Mouse (Mus musculus) monocyte, adult 5-6 weeks (primary cell): ENCODE data around the gene Slx4. TPM values are rescaled to one million over a fixed set of nuclear protein-coding genes. Genes with fewer than 3 reads are reported as not detected.
"Not testable (repeated sequence)": the region's sequence is repeated elsewhere in the genome, so short reads cannot be mapped to it uniquely, and the experiment has no call there.

Experiments
- ATAC-seq: fragments of 153-309, 156-312 bp; replicated peaks from 2 replicates; pipeline ENCODE4 v1.8.0; 2017; ENCODE audit warnings: mild to moderate bottlenecking; ENCODE audit not compliant: low TSS enrichment, insufficient number of reproducible peaks, severe bottlenecking, poor library complexity, low FRiP score
- total RNA-seq: library from RNA; stranded (forward); fragments of 200-1000, 200-491, 200-594 nt; gene quantifications from 3 replicates; pipeline ENCODE4 v1.2.3, GENCODE M21; 2017

Slx4 gene
- total RNA-seq, 1 experiment from 2014 or later, result 21.9 TPM

DNA sequence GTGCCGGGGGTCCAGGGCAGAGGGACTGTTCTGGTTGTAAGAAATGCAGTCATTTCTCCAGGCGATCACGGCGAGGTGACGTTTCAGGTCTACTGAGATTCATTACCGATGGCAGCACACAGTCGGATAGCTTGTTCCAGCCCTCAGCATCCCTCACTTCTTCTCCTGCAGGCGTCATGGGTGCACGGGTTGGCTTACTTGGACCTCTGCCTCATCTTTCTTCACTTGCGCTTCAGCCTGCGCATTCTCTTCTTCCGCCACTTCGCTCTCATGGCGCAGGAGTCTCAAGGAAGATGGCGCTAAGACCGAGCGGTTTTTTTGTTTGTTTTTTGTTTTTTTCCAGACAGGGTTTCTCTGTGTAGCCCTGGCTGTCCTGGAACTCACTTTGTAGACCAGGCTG is 13.2 kb upstream of the Slx4 start:
- ATAC-seq, result not testable (repeated sequence)

DNA sequence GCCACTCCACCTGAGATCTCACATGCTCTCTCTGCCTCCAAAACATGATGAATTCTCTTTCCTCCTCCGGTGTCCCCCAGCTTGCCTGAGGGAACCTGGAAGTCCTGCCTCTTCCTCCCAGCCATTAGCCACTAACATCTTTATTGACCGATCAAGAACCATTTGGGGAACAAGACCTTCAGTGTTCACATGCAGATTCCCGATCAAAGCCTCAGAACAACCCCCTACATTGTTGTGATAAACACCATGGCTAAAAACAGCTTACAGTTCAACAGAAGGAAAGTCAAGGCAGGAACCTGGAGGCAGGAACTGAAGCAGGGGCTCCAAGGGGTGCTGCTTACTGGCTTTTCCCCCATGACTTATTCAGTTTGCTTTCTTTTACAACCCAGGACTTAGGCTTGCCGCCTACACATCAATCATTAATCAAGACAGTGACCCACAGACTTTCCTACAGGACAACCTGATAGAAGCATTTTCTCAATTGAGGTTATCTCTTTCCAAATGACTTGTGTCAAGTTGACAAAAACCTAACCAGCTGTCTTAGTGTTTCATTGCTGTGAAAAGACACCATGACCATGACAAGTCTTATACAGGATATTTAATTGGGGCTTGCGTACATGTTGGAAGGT is 10.6 kb upstream of the Slx4 start:
- no peak for ATAC-seq

- ATAC-seq, result no peak
These were observed 9.5 kb upstream of the Slx4 start for GRCm38 (mm10) chr16:4012882-4013570.

DNA sequence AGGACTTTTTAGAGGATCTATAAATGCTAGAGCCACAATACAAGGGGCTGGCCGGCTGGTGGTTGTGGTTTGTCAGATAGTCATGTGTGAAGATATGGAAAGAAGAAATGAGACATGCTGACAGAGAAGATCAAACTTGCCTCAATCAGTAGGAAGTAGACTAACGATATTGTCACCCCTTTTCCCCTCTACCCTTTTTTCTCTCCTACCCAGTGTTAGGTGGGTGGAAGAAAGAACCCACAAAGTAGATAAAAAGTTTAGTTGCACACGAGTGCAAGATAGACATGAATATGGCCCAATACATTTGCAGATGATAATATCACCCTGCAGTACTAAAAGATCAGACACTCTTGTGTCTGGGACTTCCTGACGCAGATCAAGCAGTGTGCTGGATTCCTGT is 15.2 kb downstream of the Slx4 start:
- ATAC-seq, result no peak

- no peak for ATAC-seq
These were observed 20.3 kb downstream of the Slx4 start for GRCm38 (mm10) chr16:3983146-3983700.

DNA sequence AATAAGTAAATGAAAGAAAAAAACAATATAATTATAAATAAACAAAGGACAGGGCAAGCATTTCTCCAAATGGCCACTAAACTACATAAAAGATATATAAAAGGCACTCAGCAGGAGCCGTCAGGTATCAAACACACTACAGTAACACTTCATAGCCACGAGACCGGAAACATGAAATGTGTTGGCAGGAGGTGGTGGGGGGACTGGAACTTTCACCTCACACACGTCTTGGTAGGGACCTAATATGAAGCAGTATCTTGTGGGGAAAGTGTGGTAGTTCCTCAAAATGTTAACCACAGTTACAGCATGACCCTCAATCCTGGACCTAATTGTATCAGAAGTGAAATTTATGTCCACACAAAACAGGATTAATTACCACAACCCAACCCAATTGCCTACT is 21.4 kb downstream of the Slx4 start:
- no peak for ATAC-seq

GRCm38 (mm10) chr16:3976712-3977111 is 26.9 kb downstream of the Slx4 start:
- ATAC-seq, result no peak

DNA sequence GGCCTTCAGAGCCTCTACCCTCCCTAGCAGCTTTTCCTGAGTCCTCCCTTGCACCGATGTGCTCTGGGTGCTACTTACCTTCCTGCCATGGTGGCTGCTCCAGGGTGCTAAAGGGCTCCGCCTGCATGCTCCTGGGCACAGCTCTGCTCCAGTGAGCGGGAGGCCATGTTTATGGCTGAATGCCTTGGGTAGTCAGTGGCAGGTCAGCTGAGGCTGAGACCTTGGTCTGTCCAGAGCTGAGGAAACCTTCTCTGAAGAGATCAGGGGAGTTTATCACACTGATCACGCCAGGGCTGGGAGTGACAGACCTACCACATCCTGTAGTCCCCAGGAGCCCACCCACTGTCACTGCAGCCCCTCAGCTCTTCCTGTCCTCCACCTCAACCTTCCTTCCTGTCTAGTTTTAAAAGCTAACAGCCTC is 27.3 kb downstream of the Slx4 start, which contains the start of gene Nlrc3:
TSS of gene Nlrc3 (minus strand) at position 382 of the 421 bp plus-strand sequence.
- peak; percentile 58; the same call in 1 of the 2 replicates for ATAC-seq

DNA sequence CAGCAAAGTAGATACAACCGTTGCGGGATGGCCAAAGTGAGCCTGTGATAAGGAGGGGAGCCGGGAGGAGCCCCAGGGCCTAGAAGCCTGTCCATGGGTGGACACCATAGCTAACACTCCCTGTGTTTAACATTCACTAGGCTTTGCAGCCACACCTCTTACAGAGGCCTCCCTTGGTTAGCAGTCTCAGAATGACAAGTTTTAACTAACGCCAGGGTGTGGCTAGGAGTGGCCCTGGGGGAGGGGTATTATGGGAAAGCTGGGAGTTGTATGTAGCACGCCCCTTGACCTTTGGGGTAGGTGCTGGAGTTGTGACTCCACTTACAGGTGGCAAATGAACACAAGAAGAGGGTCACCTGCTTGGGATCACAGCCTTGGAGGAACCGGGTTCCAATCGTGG is 27.9 kb downstream of the Slx4 start:
- ATAC-seq, result no peak

- not testable (repeated sequence) for ATAC-seq
These were observed 29.1 kb downstream of the Slx4 start for GRCm38 (mm10) chr16:3974456-3974855.

DNA sequence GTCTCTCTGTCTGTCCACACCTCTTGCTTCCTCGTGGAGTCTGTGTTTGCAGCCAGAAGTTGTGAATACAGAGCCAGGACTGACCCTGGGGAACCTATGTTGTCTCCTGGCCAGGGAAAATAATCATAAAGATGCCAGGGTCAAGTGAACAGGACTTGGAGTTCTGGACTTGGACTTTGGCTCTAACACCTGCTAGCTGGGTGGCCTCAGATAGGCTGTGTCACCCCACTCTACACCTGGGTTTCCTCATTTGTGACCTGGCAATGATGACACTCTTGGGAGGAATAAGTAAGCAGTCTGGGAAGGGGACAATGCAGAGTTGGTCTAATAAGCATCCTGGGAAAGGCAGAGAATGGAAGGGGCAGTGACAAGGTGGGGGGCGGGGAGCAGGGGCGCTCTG is 38.0 kb downstream of the Slx4 start:
- no peak for ATAC-seq

DNA sequence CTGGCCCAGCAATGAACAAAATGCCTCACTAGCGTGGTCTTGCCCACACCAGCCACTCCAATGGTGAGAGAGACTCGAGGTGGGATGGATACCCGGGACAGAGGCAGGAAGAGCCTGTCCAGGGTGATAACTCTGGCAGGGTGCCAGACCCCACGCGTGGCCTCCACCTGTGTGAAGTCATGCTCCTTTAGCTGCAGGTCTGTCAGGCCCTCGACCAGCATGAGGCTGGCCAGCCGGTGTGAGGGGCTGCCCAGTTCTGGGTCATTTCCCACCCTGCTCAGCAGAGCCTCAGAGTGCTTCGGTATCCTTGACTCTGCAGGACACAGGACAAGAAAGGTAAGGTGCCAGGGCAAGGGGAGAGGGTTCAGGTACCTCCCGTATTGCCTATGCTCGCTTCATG is 38.6 kb downstream of the Slx4 start:
- no peak for ATAC-seq

DNA sequence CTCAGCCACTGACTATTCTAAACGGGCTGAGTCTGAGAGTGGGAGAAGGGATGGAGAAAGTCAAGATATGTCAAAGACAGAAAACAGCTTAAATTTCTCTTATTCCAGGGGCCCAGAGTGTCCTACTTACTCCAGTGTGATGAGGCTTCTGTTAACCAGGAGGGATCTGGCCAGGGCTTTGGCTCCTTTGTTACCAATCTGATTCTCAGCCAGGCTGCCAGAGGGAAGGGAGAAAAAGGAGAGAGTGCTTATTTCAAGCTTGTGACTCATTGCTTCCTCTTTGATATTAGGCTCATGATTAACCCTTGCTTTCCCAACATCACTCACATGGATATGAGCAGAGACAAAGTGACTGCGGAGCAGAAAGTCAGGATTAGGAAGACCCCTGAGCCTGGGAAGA is 44.3 kb downstream of the Slx4 start:
- no peak for ATAC-seq

- ATAC-seq, result no peak
These were observed 47.2 kb downstream of the Slx4 start for GRCm38 (mm10) chr16:3956369-3956768.

DNA sequence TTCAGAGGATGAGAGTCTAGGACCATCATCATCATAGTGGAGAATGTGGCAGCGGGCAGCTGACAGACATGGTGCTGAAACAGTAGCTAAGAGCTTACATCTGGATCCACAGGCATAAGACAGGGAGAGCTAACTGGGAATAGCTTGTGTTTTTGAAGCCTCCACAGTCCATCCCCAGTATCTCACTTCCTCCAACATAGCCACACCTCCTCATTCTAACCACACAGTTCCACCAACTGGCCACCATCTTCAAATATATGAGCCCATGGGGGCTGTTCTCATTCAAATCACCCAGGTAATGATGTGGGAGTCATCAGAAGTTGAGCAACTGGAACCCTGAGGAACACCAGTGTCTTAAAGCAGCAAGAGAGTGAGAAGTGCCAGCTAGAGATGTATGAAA is 52.4 kb downstream of the Slx4 start:
- ATAC-seq, result no peak

DNA sequence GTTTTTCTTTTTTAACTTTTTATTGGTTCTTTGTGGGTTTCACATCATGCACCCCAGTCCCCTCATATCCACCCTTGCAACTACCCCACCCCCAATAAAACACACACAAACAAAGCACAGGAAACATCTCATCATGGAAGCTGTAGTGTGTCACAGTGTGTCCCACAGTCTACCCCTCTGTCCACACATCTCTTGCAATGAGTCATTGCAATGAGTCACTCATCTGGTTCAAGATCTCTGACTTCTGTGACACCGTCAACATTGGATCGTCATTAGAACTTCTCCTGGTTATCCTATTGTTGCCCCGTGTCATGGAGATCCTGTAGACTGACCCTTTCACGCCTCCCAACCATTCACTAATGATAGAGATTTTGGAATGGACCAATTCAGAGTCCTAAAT is 68.9 kb downstream of the Slx4 start:
- ATAC-seq, result no peak

- ATAC-seq, result no peak
These were observed 69.5 kb downstream of the Slx4 start for GRCm38 (mm10) chr16:3934091-3934490.

GRCm38 (mm10) chr16:3933536-3933935 is 70.0 kb downstream of the Slx4 start:
- ATAC-seq, result no peak

GRCm38 (mm10) chr16:3929151-3929550 is 74.4 kb downstream of the Slx4 start:
- peak; percentile 76 for ATAC-seq
